Mouse (Mus musculus): Measurements from ENCODE around the gene Gramd1b. TPM values are rescaled to one million over a fixed set of nuclear protein-coding genes. Genes with fewer than 3 reads are reported as not detected.

Gramd1b gene
- total and polyA plus RNA-seq, 2 experiments from 2014 or later, result 18.0 to 48.6 TPM

- no peak for TF ChIP-seq CTCF (IDR thresholded peaks at IDR 0.05; ENCODE audit: low read depth)
- Histone ChIP-seq H3K4me1 (ENCODE audit: insufficient read depth) (no peaks in the 10 kb centered on the region), H3K4me2 (ENCODE audit: low read depth) (no peak overlapping the region), H3K9ac (no peak overlapping the region), H3K36me3 (ENCODE audit: insufficient read depth) (no peaks in the 10 kb centered on the region), H3K9me3 (ENCODE audit: low read length) (no peaks in the 10 kb centered on the region), H3K27ac (ENCODE audit: low read depth, low read length) (no peak overlapping the region), H3K27me3 (ENCODE audit: insufficient read depth, low read length) (no peaks in the 10 kb centered on the region), H3K4me3 (ENCODE audit: low read depth, low read length) (no peak overlapping the region)
- 77% methylated on average over 9 of the region's 9 CpGs for WGBS
- ATAC-seq (no peak), DNase-seq (no peak)
Observed at GRCm38 (mm10) chr9:40400854-40401253, 130.3 kb downstream of the Gramd1b start.

DNA sequence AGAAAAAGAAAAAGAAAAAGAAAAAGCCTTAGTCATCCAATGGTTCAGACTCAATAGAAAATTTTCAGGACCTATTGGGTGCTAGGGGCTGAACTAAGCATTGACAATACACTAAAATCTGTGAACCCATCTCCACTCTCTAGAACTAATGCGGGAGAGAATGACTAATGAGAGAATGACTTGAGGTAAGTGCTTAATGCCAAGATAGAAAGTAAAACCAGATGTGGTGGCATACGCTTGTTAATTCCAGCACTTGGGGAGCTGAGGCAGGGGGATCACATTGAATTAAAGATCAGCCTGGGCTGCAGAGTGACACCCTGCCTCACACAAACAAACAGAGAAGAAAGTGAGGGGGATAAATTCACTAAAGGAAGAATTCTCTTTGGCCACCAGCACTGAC lies 131.0 kb downstream of the Gramd1b start:
- ATAC-seq (no peak), DNase-seq (no peak)
- no peak for TF ChIP-seq CTCF (IDR thresholded peaks at IDR 0.05; ENCODE audit: low read depth)
- H3K36me3 ChIP-seq (ENCODE audit: insufficient read depth), result no peaks in the 10 kb centered on the region
- no peak overlapping the region for H3K4me3 ChIP-seq (ENCODE audit: low read depth, low read length)
- WGBS, result 92% methylated on average over 2 of the region's 2 CpGs
- H3K4me2 ChIP-seq (ENCODE audit: low read depth), result no peak overlapping the region
- H3K27ac ChIP-seq (ENCODE audit: low read depth, low read length), result no peak overlapping the region
- no peaks in the 10 kb centered on the region for H3K27me3 ChIP-seq (ENCODE audit: insufficient read depth, low read length)
- H3K9me3 ChIP-seq (ENCODE audit: low read length), result no peaks in the 10 kb centered on the region
- H3K4me1 ChIP-seq (ENCODE audit: insufficient read depth), result no peaks in the 10 kb centered on the region
- no peak overlapping the region for H3K9ac ChIP-seq

- Histone ChIP-seq H3K27me3 (ENCODE audit: insufficient read depth, low read length) (no peaks in the 10 kb centered on the region), H3K9ac (no peak overlapping the region), H3K4me1 (ENCODE audit: insufficient read depth) (no peaks in the 10 kb centered on the region), H3K27ac (ENCODE audit: low read depth, low read length) (no peak overlapping the region), H3K36me3 (ENCODE audit: insufficient read depth) (no peaks in the 10 kb centered on the region), H3K4me2 (ENCODE audit: low read depth) (no peak overlapping the region), H3K4me3 (ENCODE audit: low read depth, low read length) (no peak overlapping the region), H3K9me3 (ENCODE audit: low read length) (no peaks in the 10 kb centered on the region)
- WGBS, result 77% methylated on average over 6 of the region's 6 CpGs
- DNase-seq (no peak), ATAC-seq (no peak)
- TF ChIP-seq CTCF (IDR thresholded peaks at IDR 0.05; ENCODE audit: low read depth), result no peak
Observed at GRCm38 (mm10) chr9:40399359-40399932, 131.7 kb downstream of the Gramd1b start.

GRCm38 (mm10) chr9:40397471-40398245 lies 133.5 kb downstream of the Gramd1b start:
- WGBS, result 57% methylated on average over 7 of the region's 7 CpGs
- Histone ChIP-seq H3K4me1 (ENCODE audit: insufficient read depth) (no peaks in the 10 kb centered on the region; the same call in 1 of the 2 replicates), H3K27ac (ENCODE audit: low read depth, low read length) (0 out of 2 replicates have a peak overlapping the region, but pooled peaks have one; percentile 30), H3K9ac (no peak overlapping the region), H3K4me3 (ENCODE audit: low read depth, low read length) (no peak overlapping the region), H3K9me3 (ENCODE audit: low read length) (no peaks in the 10 kb centered on the region), H3K4me2 (ENCODE audit: low read depth) (no peak overlapping the region), H3K36me3 (ENCODE audit: insufficient read depth) (no peaks in the 10 kb centered on the region), H3K27me3 (ENCODE audit: insufficient read depth, low read length) (no peaks in the 10 kb centered on the region)
- ATAC-seq (no peak), DNase-seq (no peak)
- TF ChIP-seq CTCF (IDR thresholded peaks at IDR 0.05; ENCODE audit: low read depth), result no peak

GRCm38 (mm10) chr9:40397036-40397435 lies 134.1 kb downstream of the Gramd1b start:
- Histone ChIP-seq H3K4me3 (ENCODE audit: low read depth, low read length) (peak overlapping the region; percentile 10; the same call in 1 of the 2 replicates), H3K4me1 (ENCODE audit: insufficient read depth) (peaks cover 2% of the 10 kb centered on the region; the same call in 1 of the 2 replicates), H3K9me3 (ENCODE audit: low read length) (no peaks in the 10 kb centered on the region), H3K27ac (ENCODE audit: low read depth, low read length) (peak overlapping the region; percentile 46; the same call in 1 of the 2 replicates), H3K36me3 (ENCODE audit: insufficient read depth) (no peaks in the 10 kb centered on the region), H3K27me3 (ENCODE audit: insufficient read depth, low read length) (no peaks in the 10 kb centered on the region), H3K9ac (0 out of 2 replicates have a peak overlapping the region, but pooled peaks have one; percentile 2), H3K4me2 (ENCODE audit: low read depth) (peak overlapping the region; percentile 21)
- TF ChIP-seq CTCF (IDR thresholded peaks at IDR 0.05; ENCODE audit: low read depth), result no peak
- ATAC-seq (peak; percentile 73), DNase-seq (peak; percentile 83)
- 18% methylated on average over 2 of the region's 2 CpGs for WGBS

- Histone ChIP-seq H3K4me2 (ENCODE audit: low read depth) (no peak overlapping the region), H3K4me3 (ENCODE audit: low read depth, low read length) (no peak overlapping the region), H3K27ac (ENCODE audit: low read depth, low read length) (no peak overlapping the region), H3K4me1 (ENCODE audit: insufficient read depth) (peaks cover 7% of the 10 kb centered on the region; the same call in 1 of the 2 replicates), H3K36me3 (ENCODE audit: insufficient read depth) (no peaks in the 10 kb centered on the region), H3K9me3 (ENCODE audit: low read length) (no peaks in the 10 kb centered on the region), H3K9ac (no peak overlapping the region), H3K27me3 (ENCODE audit: insufficient read depth, low read length) (no peaks in the 10 kb centered on the region)
- ATAC-seq (no peak), DNase-seq (no peak)
- no peak for TF ChIP-seq CTCF (IDR thresholded peaks at IDR 0.05; ENCODE audit: low read depth)
- WGBS, result 83% methylated on average over 2 of the region's 2 CpGs
Observed at GRCm38 (mm10) chr9:40396171-40396570, 135.0 kb downstream of the Gramd1b start.

All from forebrain, postnatal 0 days (tissue).